Mouse (Mus musculus) retina, embryonic 14.5 days (tissue): ENCODE measurements at regions not wholly inside any gene's neighbourhood (a gene's known extent, or its start where the extent isn't known, plus 50 kb on each side); places are given as distances from the start of the nearest gene placed in this dataset.

Experiments
- DNase-seq: peaks from one replicate; pipeline ENCODE4 v3.0.0-alpha.2; 2015; ENCODE audit warnings: low spot score

DNA sequence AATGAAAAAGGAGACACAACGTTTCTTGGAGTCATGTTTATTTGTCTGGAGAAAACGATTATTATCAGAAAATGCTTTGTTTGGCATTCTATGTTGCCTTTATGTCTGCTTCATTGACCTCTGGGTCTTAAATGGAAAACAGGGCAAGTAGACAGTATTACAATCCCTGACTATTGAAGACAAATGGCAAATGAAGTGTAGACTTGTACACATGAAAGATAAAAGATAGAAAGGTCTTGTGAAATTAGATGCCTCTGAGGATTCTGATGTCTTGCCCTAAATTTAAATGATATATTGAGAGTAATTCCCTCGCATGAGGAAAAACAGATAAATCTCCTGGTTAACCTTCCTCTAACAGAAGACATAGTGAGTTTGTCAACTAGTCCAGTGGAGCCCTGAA, 1186.7 kb downstream of the Slitrk1 start:
- DNase-seq = no peak

DNA sequence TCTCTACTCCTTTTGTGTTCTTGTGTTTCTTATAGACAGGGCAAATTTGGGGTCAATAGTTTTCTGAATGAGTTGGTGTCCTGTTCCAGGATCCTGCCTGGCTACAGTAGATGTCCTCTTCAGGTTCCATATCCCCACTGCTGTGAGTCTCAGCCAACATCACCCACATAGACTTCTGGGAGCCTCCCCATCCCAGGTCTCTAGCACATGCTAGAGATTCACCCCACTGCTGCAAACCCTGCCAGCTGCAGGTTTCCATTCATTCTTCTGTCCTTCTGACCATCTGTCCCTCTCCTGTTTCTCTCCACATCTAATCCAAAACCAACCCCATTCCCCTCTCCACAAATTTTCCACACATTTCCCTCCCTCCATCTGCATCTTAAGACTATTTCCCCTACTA, 1225.6 kb downstream of the Slitrk1 start:
- no peak for DNase-seq

DNA sequence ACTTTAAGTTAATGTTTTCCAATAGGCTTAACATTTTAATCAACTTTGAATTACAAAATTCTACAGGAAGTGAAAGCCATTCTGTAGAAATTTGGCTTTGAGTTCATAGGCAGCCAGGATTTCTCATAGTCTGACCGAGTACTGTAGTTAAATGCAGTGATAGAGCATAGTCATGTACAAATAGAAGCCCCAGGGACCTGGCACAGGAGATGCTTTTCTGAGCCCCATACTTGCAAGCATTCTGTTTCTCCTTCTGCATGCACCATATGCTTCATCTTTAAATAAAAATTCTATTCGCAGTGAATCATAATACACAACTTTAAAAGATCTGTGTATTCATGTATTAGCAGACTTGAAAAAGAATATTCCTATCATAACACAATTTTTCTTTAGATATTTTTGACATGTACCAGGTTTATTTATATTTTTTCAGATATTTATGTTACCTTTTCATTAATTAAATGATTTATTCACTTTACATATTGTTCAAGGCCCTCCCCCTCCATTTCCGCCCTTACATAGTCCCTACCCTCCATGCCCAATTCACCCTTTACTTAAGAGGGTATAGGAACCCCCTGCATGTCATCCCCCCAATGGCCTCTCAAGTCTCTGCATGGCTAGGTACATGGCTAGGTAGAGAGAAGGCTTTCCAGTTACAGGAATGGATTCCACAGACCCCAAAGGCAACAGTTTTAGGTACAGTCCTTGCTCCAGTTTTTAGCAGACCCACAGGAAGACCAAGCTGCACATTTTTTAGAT, 1226.5 kb downstream of the Slitrk1 start:
- DNase-seq = no peak

DNA sequence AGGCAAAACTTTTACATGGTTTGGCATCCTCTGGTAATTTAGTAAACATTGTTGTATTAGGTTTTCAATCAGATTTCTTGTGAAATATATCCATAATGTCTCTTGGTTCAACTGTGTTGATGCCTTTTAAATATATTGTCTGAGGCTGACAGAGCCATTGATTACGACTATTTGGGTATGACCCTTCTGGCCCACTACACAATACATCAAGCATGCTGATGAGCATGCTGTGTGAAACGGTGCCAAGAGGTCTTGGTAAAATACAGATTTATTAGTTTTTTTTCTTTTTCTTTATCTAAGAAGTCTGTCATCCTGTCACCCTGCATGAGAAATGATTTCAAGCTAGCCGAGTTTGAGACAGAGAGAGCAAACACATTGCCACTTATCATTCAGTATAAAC, 1257.4 kb downstream of the Slitrk1 start:
- DNase-seq = no peak

DNA sequence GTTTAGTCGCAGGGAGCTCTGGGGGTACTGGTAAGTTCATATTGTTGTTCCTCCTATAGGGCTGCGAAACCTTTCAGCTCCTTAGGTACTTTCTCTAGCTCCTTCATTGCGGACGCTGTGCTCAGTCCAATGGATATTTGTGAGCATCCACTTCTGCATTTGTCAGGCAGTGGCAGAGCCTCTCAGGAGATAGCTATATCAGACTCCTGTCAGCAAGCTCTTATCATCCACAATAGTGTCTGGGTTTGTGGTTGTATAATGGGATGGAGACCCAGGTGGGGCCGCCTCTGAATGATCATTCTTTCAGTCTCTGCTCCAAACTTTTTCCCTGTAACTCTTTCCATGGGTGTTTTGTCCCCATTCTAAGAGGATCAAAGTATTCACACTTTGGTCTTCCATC, 1298.5 kb downstream of the Slitrk1 start:
- DNase-seq = no peak

DNA sequence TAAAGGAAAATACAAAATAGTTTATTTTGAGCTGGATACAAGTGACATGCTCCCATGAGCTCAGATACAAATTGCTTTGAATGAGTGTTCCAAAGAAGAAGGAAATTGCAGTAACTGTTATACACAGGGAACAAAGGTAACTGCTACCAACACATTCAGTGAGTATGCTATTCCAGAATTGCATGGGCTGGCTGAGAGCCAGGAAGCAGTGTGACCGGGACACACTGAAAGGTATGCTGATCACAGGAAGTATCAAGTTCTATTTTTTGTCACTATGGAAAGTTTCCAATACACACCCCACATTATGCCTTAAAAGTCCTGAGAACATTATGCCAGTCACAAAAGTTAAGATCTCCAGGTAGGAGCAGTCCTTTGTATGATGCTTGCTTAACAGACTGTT, 1299.6 kb downstream of the Slitrk1 start:
- DNase-seq = no peak

DNA sequence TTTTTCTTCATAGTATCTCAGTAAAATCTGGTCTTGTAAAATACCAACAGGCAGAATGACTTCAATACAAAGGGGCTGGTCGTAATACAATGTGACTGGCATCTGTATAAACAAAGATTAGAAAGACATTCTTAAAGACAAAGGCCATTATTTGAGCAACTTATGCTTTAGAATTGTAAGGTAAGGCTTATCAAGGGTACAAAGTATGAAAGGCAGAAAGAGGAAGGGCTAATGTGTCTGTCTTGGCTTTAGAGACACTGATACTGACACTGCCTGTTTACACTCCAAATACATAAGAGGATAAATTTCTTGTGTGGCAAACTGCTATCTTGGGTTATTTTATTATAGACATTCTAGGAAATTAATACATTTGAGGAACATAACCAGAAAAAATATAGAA, 1310.8 kb downstream of the Slitrk1 start:
- DNase-seq = no peak

DNA sequence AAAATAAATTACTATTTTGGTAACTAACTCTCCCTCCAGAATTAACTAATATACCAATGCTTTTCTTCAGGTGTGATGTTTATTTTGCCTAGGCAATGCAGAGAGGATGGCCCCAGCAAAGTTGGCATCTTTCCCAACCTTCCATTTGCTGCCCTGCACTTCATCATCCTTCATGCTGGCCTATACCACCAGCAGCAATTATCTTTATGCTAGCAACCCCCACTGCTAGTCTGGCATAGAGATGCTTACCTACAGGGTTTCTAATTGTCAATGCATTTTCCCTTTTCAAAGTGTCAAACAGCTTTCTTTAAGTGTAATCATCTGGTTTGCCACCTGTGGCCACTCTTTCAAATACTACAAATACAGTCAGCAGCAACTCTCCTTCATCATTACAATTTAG, 1327.2 kb downstream of the Slitrk1 start:
- DNase-seq = no peak

DNA sequence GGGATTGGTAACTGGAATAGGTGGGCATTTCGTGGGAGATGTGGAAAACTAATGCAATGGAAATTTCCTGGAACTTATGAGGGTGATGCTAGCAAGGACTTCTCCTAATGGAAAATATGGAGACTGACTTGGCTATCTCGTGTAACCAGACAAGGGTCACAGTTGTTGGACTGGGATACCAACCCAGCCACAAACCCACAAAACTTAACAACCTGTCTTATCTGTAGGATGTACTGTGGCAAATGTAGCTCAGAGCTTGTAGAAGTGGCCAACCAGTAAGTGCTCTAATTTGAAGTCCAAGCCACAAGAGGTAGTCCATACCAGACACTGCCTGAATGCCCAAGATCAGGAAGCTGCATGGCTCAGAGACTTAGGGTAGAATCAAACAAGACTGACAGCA, 1329.7 kb downstream of the Slitrk1 start:
- DNase-seq = no peak

DNA sequence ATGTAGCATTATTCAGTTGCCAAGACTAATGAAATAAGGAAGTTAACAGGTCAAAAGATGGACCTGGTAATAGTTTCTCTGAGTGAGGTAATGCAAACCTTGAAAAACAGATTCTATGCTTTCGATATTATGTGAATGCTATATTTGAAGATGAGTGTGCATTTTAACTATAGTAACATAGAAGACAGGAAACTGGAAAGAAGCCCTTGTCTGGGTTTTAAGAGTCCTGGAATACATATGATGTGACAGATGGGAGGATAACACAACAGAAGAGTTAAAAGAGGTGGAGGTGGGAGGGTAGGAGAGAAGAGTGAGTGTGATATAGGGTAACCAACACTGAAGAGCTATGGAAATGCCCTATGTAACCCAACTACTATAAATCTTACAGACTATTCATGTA, 1343.3 kb downstream of the Slitrk1 start:
- DNase-seq = no peak

DNA sequence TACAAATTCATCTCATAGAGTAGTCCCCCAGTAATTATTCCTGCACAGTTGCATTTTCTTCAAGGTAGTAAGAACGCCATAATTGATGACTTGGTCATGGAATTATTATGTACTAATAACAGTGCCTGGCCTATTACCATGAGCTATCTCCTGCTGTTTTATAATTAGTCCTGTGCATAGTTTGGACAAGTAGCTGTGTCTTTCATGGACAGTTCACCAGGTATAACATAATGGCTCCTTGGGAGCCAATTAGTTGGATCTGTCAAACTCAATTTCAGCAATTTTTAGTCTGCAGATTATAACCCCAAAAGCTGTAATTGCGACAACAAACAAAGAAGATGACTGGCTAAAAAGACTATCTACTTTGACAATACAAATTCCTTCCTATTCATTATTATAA, 1345.5 kb downstream of the Slitrk1 start:
- DNase-seq = peak; percentile 81
